Mouse (Mus musculus) monocyte, adult 5-6 weeks (primary cell): Measurements from ENCODE around the gene Esm1. TPM values are rescaled to one million over a fixed set of nuclear protein-coding genes. Genes with fewer than 3 reads are reported as not detected.
A peak's percentile ranks its signal among the peaks of the same experiment; 100 is the strongest.

Source experiments
- ATAC-seq: fragments of 153-309, 156-312 bp; replicated peaks from 2 replicates; pipeline ENCODE4 v1.8.0; 2017; ENCODE audit warnings: mild to moderate bottlenecking; ENCODE audit not compliant: low TSS enrichment, insufficient number of reproducible peaks, severe bottlenecking, poor library complexity, low FRiP score
- total RNA-seq: library from RNA; stranded (forward); fragments of 200-1000, 200-491, 200-594 nt; gene quantifications from 3 replicates; pipeline ENCODE4 v1.2.3, GENCODE M21; 2017

Esm1 gene
- total RNA-seq: 0.32 to 0.39 TPM in 2 of 3 replicates, not detected in the other

- no peak for ATAC-seq
Observed at GRCm38 (mm10) chr13:113209624-113210023, at the start of gene Esm1. TSS of gene Esm1 (plus strand) at chr13:113209659.

GRCm38 (mm10) chr13:113164252-113165005, 45.0 kb upstream of the Esm1 start:
- no peak for ATAC-seq

GRCm38 (mm10) chr13:113168018-113168534, 41.4 kb upstream of the Esm1 start:
- no peak for ATAC-seq

- ATAC-seq: no peak
Observed at GRCm38 (mm10) chr13:113170256-113170655, 39.2 kb upstream of the Esm1 start.

- ATAC-seq: no peak
Observed at GRCm38 (mm10) chr13:113174162-113174561, 35.3 kb upstream of the Esm1 start.

GRCm38 (mm10) chr13:113183310-113183709, 26.1 kb upstream of the Esm1 start:
- no peak for ATAC-seq

GRCm38 (mm10) chr13:113183720-113184119, 25.7 kb upstream of the Esm1 start:
- no peak for ATAC-seq

GRCm38 (mm10) chr13:113196808-113197674, 12.4 kb upstream of the Esm1 start:
- ATAC-seq: no peak

GRCm38 (mm10) chr13:113197872-113198502, 11.5 kb upstream of the Esm1 start:
- ATAC-seq: peak; percentile 31; the same call in 1 of the 2 replicates

GRCm38 (mm10) chr13:113199331-113199730, 10.1 kb upstream of the Esm1 start:
- ATAC-seq: 0 out of 2 replicates have a peak, but pooled peaks have one; percentile 27

- ATAC-seq: no peak
Observed at GRCm38 (mm10) chr13:113200726-113201125, 8.7 kb upstream of the Esm1 start.

GRCm38 (mm10) chr13:113201631-113202030, 7.8 kb upstream of the Esm1 start:
- no peak for ATAC-seq

GRCm38 (mm10) chr13:113202184-113202583, 7.3 kb upstream of the Esm1 start:
- ATAC-seq: no peak

- no peak for ATAC-seq
Observed at GRCm38 (mm10) chr13:113203146-113203545, 6.3 kb upstream of the Esm1 start.

GRCm38 (mm10) chr13:113205346-113205745, 4.1 kb upstream of the Esm1 start:
- ATAC-seq: no peak

GRCm38 (mm10) chr13:113211345-113211744, 1.9 kb downstream of the Esm1 start:
- no peak for ATAC-seq

- no peak for ATAC-seq
Observed at GRCm38 (mm10) chr13:113212401-113212800, 2.9 kb downstream of the Esm1 start.

- no peak for ATAC-seq
Observed at GRCm38 (mm10) chr13:113213865-113214264, 4.4 kb downstream of the Esm1 start.

GRCm38 (mm10) chr13:113221851-113222250, 12.4 kb downstream of the Esm1 start:
- ATAC-seq: no peak
